Mouse (Mus musculus) heart, adult 2 months (tissue): Measurements from ENCODE around the gene Ktn1.

ENCODE experiments used
- CTCF ChIP-seq: fragments of 200-600 bp; IDR thresholded peaks from 2 replicates; pipeline ENCODE4 v1.8.1; 2022; ENCODE audit warnings: antibody characterized with exemption, mild to moderate bottlenecking, moderate library complexity
- POLR2A ChIP-seq: fragments of 200-500 bp; IDR thresholded peaks from 2 replicates; pipeline ENCODE4 v1.6.1; 2011; ENCODE audit warnings: mild to moderate bottlenecking, low read depth, low read length, control low read depth; ENCODE audit not compliant: insufficient read depth

DNA sequence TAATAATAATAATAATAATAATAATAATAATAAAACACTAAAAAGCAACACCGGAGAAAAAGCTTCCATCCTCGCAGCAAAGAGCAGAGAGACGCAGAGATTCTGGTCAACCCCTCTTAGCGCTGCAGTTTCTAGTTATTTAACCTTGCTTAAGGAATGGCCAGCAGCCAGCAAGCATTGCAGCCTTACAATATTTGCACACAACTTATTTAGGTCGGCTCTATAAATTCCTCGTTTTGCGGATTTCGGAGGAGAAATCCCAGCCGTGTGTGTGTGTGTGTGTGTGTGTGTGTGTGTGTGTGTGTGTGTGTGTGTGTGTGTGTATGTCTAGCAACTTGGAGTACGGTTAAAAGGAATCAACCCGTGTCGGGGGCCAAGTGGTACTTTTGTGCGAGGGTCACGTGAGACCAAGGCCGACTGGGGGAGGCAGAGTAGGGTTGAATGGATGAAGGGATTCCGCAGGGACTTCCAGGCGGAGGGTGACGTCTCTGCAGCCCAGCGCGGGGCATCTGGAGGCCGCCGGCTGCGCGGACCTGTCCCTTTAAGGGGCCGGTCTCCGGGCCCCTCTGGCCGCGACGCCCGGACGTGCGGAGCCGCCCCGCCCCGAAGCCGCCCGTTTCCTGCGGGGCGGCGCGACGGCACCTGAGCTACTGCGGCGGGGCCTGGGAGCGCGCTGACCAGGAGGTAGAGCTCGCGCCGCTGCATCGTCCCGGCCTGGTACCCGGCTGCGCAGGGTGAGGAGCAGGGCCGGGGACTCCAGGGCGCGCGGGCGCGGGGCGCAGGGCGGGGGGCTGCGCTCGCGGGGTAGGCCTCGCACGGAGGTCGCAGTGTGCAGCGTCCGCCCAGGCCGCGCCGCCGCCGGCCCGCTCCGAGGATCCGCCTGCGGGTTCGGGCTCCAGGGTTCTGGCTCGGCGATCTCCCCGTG, 720 bp downstream of the Ktn1 start:
- TF ChIP-seq CTCF (no peak), POLR2A (peak; percentile 74; the same call in 1 of the 2 replicates)
